Mouse (Mus musculus): Measurements from ENCODE around the gene Gmip.

DNA sequence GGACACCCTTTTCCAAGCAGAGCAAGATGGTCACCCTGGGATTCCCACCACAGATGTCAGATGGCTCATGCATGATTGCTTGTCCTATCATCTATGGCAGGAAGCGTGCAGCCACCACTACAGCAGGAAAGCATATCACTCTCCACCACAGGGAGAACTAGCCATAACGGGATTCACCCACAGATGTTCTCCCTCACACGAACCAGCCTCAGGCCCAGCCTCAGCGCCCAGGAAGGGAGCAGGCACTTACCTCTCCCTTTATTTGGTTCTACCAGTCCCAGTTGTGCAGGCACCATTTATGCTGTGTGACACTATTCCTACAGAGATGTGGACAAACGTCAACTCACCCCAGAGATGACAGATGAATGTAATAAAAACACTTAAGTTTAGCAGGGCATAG, 19.4 kb upstream of the Gmip start:
- TF ChIP-seq CTCF (conservative IDR thresholded peaks at IDR 0.05 in 1 of 2, IDR thresholded peaks at IDR 0.05 in 1 of 2; ENCODE audit: low read depth in 2 of 2, low read length in 2 of 2), result no peak
- TF ChIP-seq POLR2A (IDR thresholded peaks at IDR 0.05; ENCODE audit: low read depth, low read length), result no peak
- no peak for TF ChIP-seq USF1 (IDR thresholded peaks at IDR 0.05; ENCODE audit: low read depth, low read length)
- no peak for TF ChIP-seq KAT2A (IDR thresholded peaks at IDR 0.05; ENCODE audit: insufficient replicate concordance, low read length)
- TF ChIP-seq TCF12 (IDR thresholded peaks at IDR 0.05; ENCODE audit: low read depth, low read length), result no peak
- TF ChIP-seq HCFC1 (IDR thresholded peaks at IDR 0.05; ENCODE audit: low read depth, low read length), result no peak
- TF ChIP-seq PAX5 (IDR thresholded peaks at IDR 0.05; ENCODE audit: low read length), result no peak
